Mouse (Mus musculus) MEL (cell line): ENCODE results near the gene Hivep2. TPM values are rescaled to one million over a fixed set of nuclear protein-coding genes. Genes with fewer than 3 reads are reported as not detected.

Experiments used
- DNase-seq: peaks from one replicate; pipeline ENCODE4 v3.0.0; 2011; ENCODE audit warnings: low read depth, low spot score
- H3K27ac ChIP-seq: 2 replicates; pipeline ENCODE4 v1.5.1; 2012; ENCODE audit warnings: low read depth, mild to moderate bottlenecking, control low read depth, low read length, moderate library complexity; ENCODE audit not compliant: control insufficient read depth
- H3K27me3 ChIP-seq, 2 experiments: fragments of 150-350 bp in 1 of 2; sonication (generic) in 1 of 2; 2 replicates each; pipeline ENCODE4 v1.6.1; 2012; ENCODE audit warnings: low read length in 2 of 2, mild to moderate bottlenecking in 2 of 2, improper control_type of control experiment in 1 of 2, moderate library complexity in 1 of 2; ENCODE audit not compliant: insufficient read depth in 2 of 2, control insufficient read depth in 1 of 2
- H3K36me3 ChIP-seq, 2 experiments: 2 replicates each; pipeline ENCODE4 v1.6.1; 2012 to 2014; ENCODE audit warnings: low read length in 2 of 2, improper control_type of control experiment in 1 of 2, inconsistent platforms in 1 of 2, mild to moderate bottlenecking in 1 of 2; ENCODE audit not compliant: insufficient read depth in 2 of 2, control insufficient read depth in 1 of 2
- H3K4me1 ChIP-seq, 2 experiments: fragments of 150-350 bp in 1 of 2; sonication (generic) in 1 of 2; 2 replicates each; pipeline ENCODE4 v1.6.1; 2012; ENCODE audit warnings: low read length in 2 of 2, improper control_type of control experiment in 1 of 2, mild to moderate bottlenecking in 1 of 2; ENCODE audit not compliant: insufficient read depth in 2 of 2, control insufficient read depth in 1 of 2
- H3K4me3 ChIP-seq, 2 experiments: fragments of 150-350 bp in 1 of 2; sonication (generic) in 1 of 2; 2 replicates each; pipeline ENCODE4 v1.5.1; 2012; ENCODE audit warnings: low read depth in 2 of 2, low read length in 2 of 2, mild to moderate bottlenecking in 2 of 2, moderate library complexity in 2 of 2, control low read depth in 1 of 2, improper control_type of control experiment in 1 of 2; ENCODE audit not compliant: control insufficient read depth in 1 of 2, insufficient read depth in 1 of 2
- H3K79me2 ChIP-seq: 2 replicates; pipeline ENCODE4 v1.6.1; 2012; ENCODE audit warnings: mild to moderate bottlenecking, low read length, moderate library complexity; ENCODE audit not compliant: control insufficient read depth, poor library complexity, insufficient read depth
- H3K9ac ChIP-seq: 2 replicates; pipeline ENCODE4 v1.6.1; 2012; ENCODE audit warnings: low read depth, mild to moderate bottlenecking, control low read depth, low read length, moderate library complexity; ENCODE audit not compliant: control insufficient read depth, poor library complexity, severe bottlenecking
- H3K9me3 ChIP-seq: fragments of 150-350 bp; sonication (generic); replicated peaks from 2 replicates; pipeline ENCODE4 v1.6.1; 2012; ENCODE audit warnings: mild to moderate bottlenecking, low read length, improper control_type of control experiment, moderate library complexity; ENCODE audit not compliant: insufficient read depth
- CHD2 ChIP-seq: IDR thresholded peaks from 2 replicates; pipeline ENCODE4 v1.6.1; 2011; ENCODE audit warnings: low read length, improper control_type of control experiment
- CTCF ChIP-seq, 3 experiments: IDR thresholded peaks in 2 of 3; conservative IDR thresholded peaks in 1 of 3; 2 replicates each; pipeline ENCODE4 v1.5.1; 2011 to 2012; ENCODE audit warnings: low read length in 3 of 3, low read depth in 2 of 3, mild to moderate bottlenecking in 2 of 3, improper control_type of control experiment in 1 of 3, inconsistent platforms in 1 of 3, mixed read lengths in 1 of 3, moderate library complexity in 1 of 3; ENCODE audit not compliant: control insufficient read depth in 1 of 3, insufficient read depth in 1 of 3, poor library complexity in 1 of 3, severe bottlenecking in 1 of 3
- ETS1 ChIP-seq: IDR thresholded peaks from 2 replicates; pipeline ENCODE4 v1.6.1; 2012; ENCODE audit warnings: low read depth, mild to moderate bottlenecking, inconsistent platforms, low read length, improper control_type of control experiment, moderate library complexity
- GABPA ChIP-seq: IDR thresholded peaks from 2 replicates; pipeline ENCODE4 v1.6.1; 2012; ENCODE audit warnings: low read depth, mild to moderate bottlenecking, inconsistent platforms, low read length, improper control_type of control experiment, moderate library complexity
- GATA1 ChIP-seq: IDR thresholded peaks from 2 replicates; pipeline ENCODE4 v1.6.1; 2011; ENCODE audit warnings: low read depth, low read length, improper control_type of control experiment
- JUND ChIP-seq: IDR thresholded peaks from 2 replicates; pipeline ENCODE4 v1.6.1; 2011; ENCODE audit warnings: low read depth, mild to moderate bottlenecking, improper control_type of control experiment, low read length
- MAFK ChIP-seq: IDR thresholded peaks from 2 replicates; pipeline ENCODE4 v1.6.1; 2011; ENCODE audit warnings: low read depth, mild to moderate bottlenecking, low read length, improper control_type of control experiment, borderline replicate concordance
- MEF2A ChIP-seq: IDR thresholded peaks from 2 replicates; pipeline ENCODE4 v1.6.1; 2014; ENCODE audit warnings: low read depth, mild to moderate bottlenecking, inconsistent platforms, low read length, improper control_type of control experiment; ENCODE audit not compliant: poor library complexity, insufficient replicate concordance, severe bottlenecking; ENCODE audit errors: extremely low read depth
- MYB ChIP-seq: IDR thresholded peaks from 2 replicates; pipeline ENCODE4 v1.6.1; 2011; ENCODE audit warnings: mild to moderate bottlenecking, low read depth, low read length, improper control_type of control experiment
- MYC ChIP-seq: IDR thresholded peaks from 2 replicates; pipeline ENCODE4 v1.6.1; 2011; ENCODE audit warnings: low read depth, mild to moderate bottlenecking, low read length, improper control_type of control experiment, moderate library complexity
- POLR2AphosphoS2 ChIP-seq: IDR thresholded peaks from 2 replicates; pipeline ENCODE4 v1.6.1; 2011; ENCODE audit warnings: low read length, improper control_type of control experiment
- POLR2AphosphoS5 ChIP-seq: IDR thresholded peaks from 2 replicates; pipeline ENCODE4 v1.6.1; 2012; ENCODE audit warnings: low read depth, borderline replicate concordance, mild to moderate bottlenecking, inconsistent platforms, low read length, moderate library complexity, mixed read lengths
- TAL1 ChIP-seq: IDR thresholded peaks from 2 replicates; pipeline ENCODE4 v1.6.1; 2012; ENCODE audit warnings: mild to moderate bottlenecking, inconsistent platforms, low read length, moderate library complexity, mixed read lengths
- TBP ChIP-seq: IDR thresholded peaks from 2 replicates; pipeline ENCODE4 v1.8.0; 2011; ENCODE audit warnings: low read depth, low read length, improper control_type of control experiment
- TCF12 ChIP-seq: IDR thresholded peaks from 2 replicates; pipeline ENCODE4 v1.6.1; 2014; ENCODE audit warnings: low read depth, mild to moderate bottlenecking, inconsistent platforms, low read length, improper control_type of control experiment, moderate library complexity
- USF2 ChIP-seq, 2 experiments: IDR thresholded peaks; 2 replicates each; pipeline ENCODE4 v1.6.1; 2011 to 2012; ENCODE audit warnings: improper control_type of control experiment in 2 of 2, low read length in 2 of 2, borderline replicate concordance in 1 of 2, inconsistent platforms in 1 of 2, low read depth in 1 of 2, mild to moderate bottlenecking in 1 of 2; ENCODE audit not compliant: insufficient read depth in 1 of 2
- ZC3H11A ChIP-seq: IDR thresholded peaks from 2 replicates; pipeline ENCODE4 v1.6.1; 2012; ENCODE audit warnings: low read depth, mild to moderate bottlenecking, inconsistent platforms, low read length, improper control_type of control experiment
- polyA plus RNA-seq, 2 experiments: library from polyadenylated mRNA; stranded (reverse) in 1 of 2; unstranded in 1 of 2; fragments of >175 nt in 1 of 2; fragments of >200 nt in 1 of 2; gene quantifications; 2 replicates each; pipeline versions ENCODE4 v1.2.1 to v1.2.4; 2012; ENCODE audit warnings: low replicate concordance in 2 of 2, low read depth in 1 of 2; ENCODE audit not compliant: insufficient read length in 2 of 2, insufficient read depth in 1 of 2, missing spikeins in 1 of 2
- total RNA-seq: library from RNA; depleted of rRNA; stranded (reverse); fragments of 300-350 nt; gene quantifications from 2 replicates; pipeline ENCODE4 v1.2.3, GENCODE M21; 2012

Gene Hivep2
- total and polyA plus RNA-seq, 3 experiments, result not detected

DNA sequence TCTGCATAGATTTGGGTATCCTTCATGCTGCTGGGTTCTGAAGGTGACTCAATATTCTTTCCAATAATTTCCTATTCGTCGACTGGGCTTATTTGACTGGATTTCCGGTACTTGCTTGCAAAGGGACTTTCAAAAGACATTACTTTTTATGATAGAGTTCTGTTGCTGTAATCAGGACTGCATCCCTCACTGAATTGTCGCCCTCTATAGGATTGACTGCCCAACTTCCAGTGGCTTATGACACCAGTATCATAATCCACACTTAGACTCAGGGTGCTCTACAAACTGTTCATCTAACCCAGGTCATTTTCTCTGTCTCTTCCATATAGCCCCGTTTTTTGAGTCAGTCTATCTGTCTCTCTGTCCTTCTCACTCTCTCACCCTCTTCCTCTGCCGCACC lies 231.4 kb downstream of the Hivep2 start:
- H3K9ac ChIP-seq, result no peak overlapping the region
- TF ChIP-seq POLR2AphosphoS5 (no peak), MEF2A (no peak), TCF12 (no peak), MYC (no peak), JUND (no peak), MAFK (no peak)
- TF ChIP-seq, all 39 proteins: peak for 0
- Histone ChIP-seq H3K4me1 (no peaks in the 10 kb centered on the region), H3K79me2 (no peaks in the 10 kb centered on the region), H3K9me3 (no peaks in the 10 kb centered on the region), H3K4me3 (no peak overlapping the region), H3K27me3 (no peaks in the 10 kb centered on the region), H3K36me3 (no peaks in the 10 kb centered on the region), H3K27ac (no peak overlapping the region)
- DNase-seq, result no peak

- H3K9ac ChIP-seq, result no peak overlapping the region
- H3K4me3 ChIP-seq, result no peak overlapping the region
- no peak for DNase-seq
- H3K27ac ChIP-seq, result no peak overlapping the region
- no peaks in the 10 kb centered on the region for H3K4me1 ChIP-seq
- H3K9me3 ChIP-seq, result no peaks in the 10 kb centered on the region
- H3K27me3 ChIP-seq, result no peaks in the 10 kb centered on the region
- no peaks in the 10 kb centered on the region for H3K79me2 ChIP-seq
- no peaks in the 10 kb centered on the region for H3K36me3 ChIP-seq
- TF ChIP-seq GABPA (no peak), POLR2AphosphoS2 (no peak), TAL1 (no peak), ETS1 (no peak), TBP (no peak), CHD2 (no peak), USF2 (IDR thresholded peaks at IDR 0.05; ENCODE audit: borderline replicate concordance in 1 of 2, insufficient read depth in 1 of 2, low read depth in 1 of 2, low read length in 2 of 2) (no peak), CTCF (IDR thresholded peaks at IDR 0.05 in 2 of 3, conservative IDR thresholded peaks at IDR 0.05 in 1 of 3; ENCODE audit: control insufficient read depth in 1 of 3, insufficient read depth in 1 of 3, low read depth in 2 of 3, low read length in 3 of 3, poor library complexity in 1 of 3, severe bottlenecking in 1 of 3) (no peak), MYB (no peak), GATA1 (no peak), ZC3H11A (no peak)
These were observed 233.5 kb downstream of the Hivep2 start for GRCm38 (mm10) chr10:14199332-14199731.
